Mouse (Mus musculus) kidney, embryonic 14.5 days (tissue): Measurements from ENCODE around the gene Phlda2. TPM values are rescaled to one million over a fixed set of nuclear protein-coding genes. Genes with fewer than 3 reads are reported as not detected.

Experiments used
- ATAC-seq: fragments of 200-750 bp; cut with Nextera tagmentation; 2 replicates; pipeline ENCODE4 v1.8.0; 2017; ENCODE audit warnings: moderate number of reproducible peaks, mild to moderate bottlenecking, moderate TSS enrichment, moderate library complexity; ENCODE audit not compliant: low FRiP score, low TSS enrichment
- H3K27ac ChIP-seq: fragments of 300-500 bp; sonication (generic); 2 replicates; pipeline ENCODE4 v1.5.1; 2014; ENCODE audit warnings: low read depth, mild to moderate bottlenecking, low read length, moderate library complexity, mixed read lengths
- H3K27me3 ChIP-seq: fragments of 300-500 bp; sonication (generic); 2 replicates; pipeline ENCODE4 v1.6.1; 2014; ENCODE audit warnings: mild to moderate bottlenecking, low read length; ENCODE audit not compliant: control insufficient read depth, insufficient read depth
- H3K36me3 ChIP-seq: fragments of 300-500 bp; sonication (generic); 2 replicates; pipeline ENCODE4 v1.6.1; 2014; ENCODE audit warnings: low read length, mixed read lengths; ENCODE audit not compliant: control insufficient read depth, insufficient read depth
- H3K4me1 ChIP-seq: fragments of 300-500 bp; sonication (generic); 2 replicates; pipeline ENCODE4 v1.6.1; 2014; ENCODE audit warnings: low read length, mixed read lengths; ENCODE audit not compliant: control insufficient read depth, insufficient read depth
- H3K4me2 ChIP-seq: fragments of 300-500 bp; sonication (generic); replicated peaks from 2 replicates; pipeline ENCODE4 v1.6.1; 2014; ENCODE audit warnings: low read depth, mild to moderate bottlenecking, low read length
- H3K4me3 ChIP-seq: fragments of 300-500 bp; sonication (generic); 2 replicates; pipeline ENCODE4 v1.5.1; 2014; ENCODE audit warnings: mild to moderate bottlenecking, low read length
- H3K9ac ChIP-seq: fragments of 300-500 bp; sonication (generic); 2 replicates; pipeline ENCODE4 v1.6.1; 2014; ENCODE audit warnings: low read depth, mild to moderate bottlenecking, low read length, moderate library complexity
- H3K9me3 ChIP-seq: fragments of 300-500 bp; sonication (generic); 2 replicates; pipeline ENCODE4 v1.6.1; 2016; ENCODE audit warnings: low read length; ENCODE audit not compliant: control insufficient read depth
- WGBS: fragments of 180-500 bp; shearing (Covaris S2); extraction: QIAGEN DNeasy Blood & Tissue Kit; methylation state at CpG from one replicate; pipeline ENCODE4 v1.1.7; 2014; 5-methylcytosine and 5-hydroxymethylcytosine counted together
- polyA plus RNA-seq: library from polyadenylated mRNA; unstranded; fragments of >200 nt; fragmentation: Nextera tagmentation; extraction: Ambion mirVana; gene quantifications from 2 replicates; pipeline ENCODE4 v1.2.1, GENCODE M21; 2014

The Phlda2 gene
- polyA plus RNA-seq, 1 experiment from 2014 or later = 7.3 TPM

- whole genome bisulfite sequencing = 24% methylated on average over 7 of the region's 7 CpGs
- Histone ChIP-seq H3K4me3 (no peak overlapping the region), H3K27ac (no peak overlapping the region), H3K9ac (no peak overlapping the region), H3K4me1 (no peaks in the 10 kb centered on the region), H3K27me3 (peaks cover 23% of the 10 kb centered on the region), H3K4me2 (no peak overlapping the region), H3K36me3 (no peaks in the 10 kb centered on the region; the same call in 1 of the 2 replicates), H3K9me3 (no peaks in the 10 kb centered on the region)
- ATAC-seq = no peak
Observed at GRCm38 (mm10) chr7:143506675-143507074, 3.7 kb upstream of the Phlda2 start.

DNA sequence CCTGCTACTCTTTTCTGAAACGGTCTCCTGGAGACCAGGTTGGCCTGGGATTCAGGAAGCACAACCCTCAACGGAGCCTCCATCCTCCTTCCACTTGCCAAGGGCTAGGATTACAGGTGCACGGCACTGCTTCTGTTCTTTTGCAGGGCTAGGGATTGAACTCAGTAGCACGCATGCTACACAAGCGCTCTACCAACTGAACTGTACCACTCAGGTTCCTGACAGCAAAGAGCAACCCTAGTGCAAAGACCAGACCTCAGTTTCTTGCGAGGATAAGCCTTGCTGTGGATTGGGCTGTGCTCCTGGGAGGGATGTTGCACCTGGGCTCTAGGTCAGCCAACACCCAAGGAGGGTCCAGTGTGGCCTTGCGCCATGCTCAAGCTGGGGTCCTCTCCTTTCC is 3.3 kb upstream of the Phlda2 start:
- no peaks in the 10 kb centered on the region for H3K4me1 ChIP-seq
- H3K27ac ChIP-seq = no peak overlapping the region
- H3K9me3 ChIP-seq = no peaks in the 10 kb centered on the region
- H3K9ac ChIP-seq = no peak overlapping the region
- no peaks in the 10 kb centered on the region; the same call in 1 of the 2 replicates for H3K36me3 ChIP-seq
- no peak for ATAC-seq
- H3K27me3 ChIP-seq = peaks cover 24% of the 10 kb centered on the region
- H3K4me3 ChIP-seq = no peak overlapping the region
- WGBS = 63% methylated on average over 7 of the region's 7 CpGs
- no peak overlapping the region for H3K4me2 ChIP-seq

DNA sequence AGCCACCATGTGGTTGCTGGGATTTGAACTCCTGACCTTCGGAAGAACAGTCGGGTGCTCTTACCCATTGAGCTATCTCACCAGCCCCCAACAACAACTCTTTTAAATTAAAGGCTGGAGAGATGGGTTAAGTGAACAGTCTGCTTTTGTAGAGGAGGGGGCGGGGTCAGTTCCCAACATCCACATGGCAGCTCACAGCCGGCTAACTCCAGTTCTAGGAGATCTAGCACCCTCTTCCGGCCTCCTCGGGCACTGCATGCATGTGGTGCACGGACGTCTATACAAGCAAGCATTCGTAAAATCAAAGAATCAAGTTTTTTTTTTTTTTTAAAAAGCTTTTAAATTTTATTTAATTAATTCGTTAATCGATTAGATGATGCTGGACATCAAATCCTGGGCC is 2.9 kb upstream of the Phlda2 start:
- H3K27me3 ChIP-seq = peaks cover 28% of the 10 kb centered on the region
- ATAC-seq = no peak
- H3K4me2 ChIP-seq = no peak overlapping the region
- H3K9ac ChIP-seq = no peak overlapping the region
- H3K36me3 ChIP-seq = no peaks in the 10 kb centered on the region; the same call in 1 of the 2 replicates
- no peaks in the 10 kb centered on the region for H3K9me3 ChIP-seq
- 31% methylated on average over 11 of the region's 11 CpGs for WGBS
- no peak overlapping the region for H3K27ac ChIP-seq
- H3K4me3 ChIP-seq = no peak overlapping the region
- H3K4me1 ChIP-seq = no peaks in the 10 kb centered on the region

DNA sequence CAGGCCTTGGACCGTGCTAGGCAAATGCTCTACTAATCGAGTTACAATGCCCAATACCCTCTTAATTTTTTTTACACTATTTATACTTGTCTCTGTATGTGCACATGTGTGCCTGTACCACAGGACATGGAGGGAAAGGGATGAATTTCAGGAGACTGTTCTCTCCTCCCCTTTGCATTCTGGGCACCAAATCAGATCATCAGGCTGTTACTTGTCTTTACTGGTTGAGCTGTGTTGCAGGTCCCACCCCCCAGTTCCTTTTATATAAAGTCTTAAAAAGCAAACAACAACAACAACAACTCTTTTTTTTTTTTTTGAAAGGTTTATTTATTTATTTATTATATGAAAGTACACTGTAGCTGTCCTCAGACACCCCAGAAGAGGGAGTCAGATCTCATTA is 2.5 kb upstream of the Phlda2 start:
- no peak overlapping the region for H3K9ac ChIP-seq
- peaks cover 33% of the 10 kb centered on the region for H3K27me3 ChIP-seq
- no peaks in the 10 kb centered on the region for H3K36me3 ChIP-seq
- H3K9me3 ChIP-seq = no peaks in the 10 kb centered on the region
- no peaks in the 10 kb centered on the region for H3K4me1 ChIP-seq
- H3K4me3 ChIP-seq = no peak overlapping the region
- ATAC-seq = no peak
- no peak overlapping the region for H3K27ac ChIP-seq
- H3K4me2 ChIP-seq = no peak overlapping the region
- 90% methylated on average over 2 of the region's 2 CpGs for WGBS

GRCm38 (mm10) chr7:143503926-143504325 is 976 bp upstream of the Phlda2 start:
- Histone ChIP-seq H3K4me3 (no peak overlapping the region), H3K4me2 (no peak overlapping the region), H3K27ac (no peak overlapping the region), H3K9me3 (no peaks in the 10 kb centered on the region), H3K4me1 (no peaks in the 10 kb centered on the region), H3K9ac (no peak overlapping the region), H3K27me3 (peaks cover 37% of the 10 kb centered on the region), H3K36me3 (no peaks in the 10 kb centered on the region)
- WGBS = 71% methylated on average over 6 of the region's 6 CpGs
- no peak for ATAC-seq

DNA sequence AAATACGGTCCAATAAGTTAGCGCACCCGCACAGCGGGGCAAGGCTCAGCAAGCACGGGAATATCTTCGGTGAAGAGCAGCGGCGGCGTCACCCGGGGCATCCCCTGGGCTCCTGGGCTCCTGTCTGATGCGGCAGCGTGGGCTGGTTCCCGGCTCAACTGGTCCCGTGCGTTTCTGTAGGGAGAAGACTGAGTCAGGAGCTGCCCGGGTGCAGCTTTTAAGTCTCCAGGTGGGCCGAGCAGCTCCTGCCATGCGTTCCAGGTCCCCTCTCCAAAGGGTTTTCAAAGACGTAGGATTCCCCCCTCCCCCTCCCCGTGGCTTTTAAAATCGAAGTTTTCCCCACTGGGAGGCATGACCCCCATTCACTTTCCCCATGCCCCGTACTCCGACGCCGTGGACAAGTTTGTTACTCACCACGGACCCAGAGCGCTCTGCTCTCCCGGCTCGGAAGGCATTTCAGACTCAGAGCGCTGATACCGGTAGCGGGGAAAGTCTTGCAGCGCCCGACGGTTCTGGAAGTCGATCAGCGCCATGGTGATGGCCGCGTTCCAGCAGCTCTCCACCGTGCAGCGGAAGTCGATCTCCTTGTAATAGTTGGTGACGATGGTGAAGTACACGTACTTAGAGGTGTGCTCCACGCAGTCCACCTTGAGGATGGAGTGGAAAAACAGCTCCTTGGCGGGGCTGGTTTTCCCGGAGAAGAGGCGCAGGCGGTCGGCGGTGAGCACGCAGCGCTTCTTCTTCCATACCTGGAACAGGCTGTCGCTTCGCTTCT is 1.1 kb downstream of the Phlda2 start:
- peaks cover 37% of the 10 kb centered on the region for H3K27me3 ChIP-seq
- WGBS = 5% methylated on average over 55 of the region's 55 CpGs

GRCm38 (mm10) chr7:143500912-143501311 is 2.0 kb downstream of the Phlda2 start:
- no peak for ATAC-seq
- Histone ChIP-seq H3K27me3 (peaks cover 37% of the 10 kb centered on the region), H3K4me3 (no peak overlapping the region), H3K36me3 (no peaks in the 10 kb centered on the region), H3K27ac (no peak overlapping the region), H3K4me2 (no peak overlapping the region), H3K9ac (no peak overlapping the region), H3K4me1 (no peaks in the 10 kb centered on the region), H3K9me3 (no peaks in the 10 kb centered on the region)
- WGBS = 20% methylated on average over 2 of the region's 2 CpGs

More for the DNA sequence above, 1.1 kb downstream of the Phlda2 start:
- H3K4me1 ChIP-seq = no peaks in the 10 kb centered on the region
- peak overlapping the region; percentile 67 for H3K4me2 ChIP-seq
- H3K27ac ChIP-seq = no peak overlapping the region
- no peaks in the 10 kb centered on the region for H3K36me3 ChIP-seq
- H3K9ac ChIP-seq = peak overlapping the region; percentile 40; the same call in 1 of the 2 replicates
- H3K9me3 ChIP-seq = no peaks in the 10 kb centered on the region
- no peak for ATAC-seq
- H3K4me3 ChIP-seq = peak overlapping the region; percentile 44

GRCm38 (mm10) chr7:143498584-143498983 is 4.4 kb downstream of the Phlda2 start:
- H3K4me1 ChIP-seq = no peaks in the 10 kb centered on the region
- H3K36me3 ChIP-seq = no peaks in the 10 kb centered on the region
- H3K27me3 ChIP-seq = peaks cover 31% of the 10 kb centered on the region
- 87% methylated on average over 4 of the region's 4 CpGs for WGBS
- H3K4me3 ChIP-seq = no peak overlapping the region
- no peak overlapping the region for H3K27ac ChIP-seq
- ATAC-seq = no peak
- H3K9me3 ChIP-seq = no peaks in the 10 kb centered on the region
- H3K9ac ChIP-seq = no peak overlapping the region
- H3K4me2 ChIP-seq = no peak overlapping the region

GRCm38 (mm10) chr7:143495104-143495961 is 7.6 kb downstream of the Phlda2 start:
- 81% methylated on average over 8 of the region's 8 CpGs for WGBS

More at GRCm38 (mm10) chr7:143495104-143495961, 7.6 kb downstream of the Phlda2 start:
- Histone ChIP-seq H3K27ac (no peak overlapping the region), H3K36me3 (no peaks in the 10 kb centered on the region), H3K9ac (no peak overlapping the region), H3K4me2 (no peak overlapping the region), H3K4me3 (no peak overlapping the region), H3K27me3 (peaks cover 4% of the 10 kb centered on the region; the same call in 1 of the 2 replicates), H3K4me1 (no peaks in the 10 kb centered on the region), H3K9me3 (no peaks in the 10 kb centered on the region)
- ATAC-seq = no peak
